Mouse (Mus musculus): ENCODE results near the gene Cryab. TPM values are rescaled to one million over a fixed set of nuclear protein-coding genes. Genes with fewer than 3 reads are reported as not detected.
A peak's percentile ranks its signal among the peaks of the same experiment; 100 is the strongest.

Gene Cryab
- polyA plus RNA-seq, 1 experiment from 2014 or later = 6.6 TPM

- ATAC-seq = no peak; the same call in 1 of the 2 replicates
- Histone ChIP-seq H3K27me3 (replicated peaks) (peaks cover 39% of the 10 kb centered on the region), H3K4me2 (peak within 1 kb of the TSS; percentile 43), H3K4me1 (no peaks in the 10 kb centered on the region), H3K4me3 (peak within 1 kb of the TSS; percentile 35), H3K27ac (no peak within 1 kb of the TSS), H3K9ac (0 out of 2 replicates have a peak within 1 kb of the TSS, but pooled peaks have one; percentile 23), H3K36me3 (no peaks in the 10 kb centered on the region), H3K9me3 (replicated peaks) (no peaks in the 10 kb centered on the region)
- 8% methylated on average over 19 of the region's 19 CpGs for WGBS (ENCODE audit: insufficient replicate concordance)
Measured at GRCm38 (mm10) chr9:50746214-50746677, 4.9 kb upstream of the Cryab start, which contains the start of gene 2310030G06Rik. Gene 2310030G06Rik (minus strand): TSS chr9:50746536.

- no peak for ATAC-seq
- Histone ChIP-seq H3K4me3 (no peak overlapping the region), H3K27me3 (replicated peaks) (peaks cover 75% of the 10 kb centered on the region), H3K9me3 (replicated peaks) (no peaks in the 10 kb centered on the region), H3K36me3 (no peaks in the 10 kb centered on the region), H3K4me1 (no peaks in the 10 kb centered on the region), H3K9ac (no peak overlapping the region), H3K4me2 (no peak overlapping the region), H3K27ac (no peak overlapping the region)
- WGBS (ENCODE audit: insufficient replicate concordance) = 65% methylated on average over 6 of the region's 6 CpGs
Measured at GRCm38 (mm10) chr9:50750706-50751105, 419 bp upstream of the Cryab start.

GRCm38 (mm10) chr9:50752054-50752602 lies 1.0 kb downstream of the Cryab start, which contains the start of gene Hspb2:
Gene Hspb2 (minus strand): TSS chr9:50752354.
- 0 out of 2 replicates have a peak, but pooled peaks have one; percentile 35 for ATAC-seq
- Histone ChIP-seq H3K9me3 (replicated peaks) (no peaks in the 10 kb centered on the region), H3K27ac (no peak within 1 kb of the TSS), H3K9ac (no peak within 1 kb of the TSS), H3K27me3 (replicated peaks) (peaks cover 62% of the 10 kb centered on the region), H3K4me1 (no peaks in the 10 kb centered on the region), H3K4me3 (no peak within 1 kb of the TSS), H3K4me2 (no peak within 1 kb of the TSS), H3K36me3 (no peaks in the 10 kb centered on the region)
- whole genome bisulfite sequencing (ENCODE audit: insufficient replicate concordance) = 65% methylated on average over 14 of the region's 14 CpGs

DNA sequence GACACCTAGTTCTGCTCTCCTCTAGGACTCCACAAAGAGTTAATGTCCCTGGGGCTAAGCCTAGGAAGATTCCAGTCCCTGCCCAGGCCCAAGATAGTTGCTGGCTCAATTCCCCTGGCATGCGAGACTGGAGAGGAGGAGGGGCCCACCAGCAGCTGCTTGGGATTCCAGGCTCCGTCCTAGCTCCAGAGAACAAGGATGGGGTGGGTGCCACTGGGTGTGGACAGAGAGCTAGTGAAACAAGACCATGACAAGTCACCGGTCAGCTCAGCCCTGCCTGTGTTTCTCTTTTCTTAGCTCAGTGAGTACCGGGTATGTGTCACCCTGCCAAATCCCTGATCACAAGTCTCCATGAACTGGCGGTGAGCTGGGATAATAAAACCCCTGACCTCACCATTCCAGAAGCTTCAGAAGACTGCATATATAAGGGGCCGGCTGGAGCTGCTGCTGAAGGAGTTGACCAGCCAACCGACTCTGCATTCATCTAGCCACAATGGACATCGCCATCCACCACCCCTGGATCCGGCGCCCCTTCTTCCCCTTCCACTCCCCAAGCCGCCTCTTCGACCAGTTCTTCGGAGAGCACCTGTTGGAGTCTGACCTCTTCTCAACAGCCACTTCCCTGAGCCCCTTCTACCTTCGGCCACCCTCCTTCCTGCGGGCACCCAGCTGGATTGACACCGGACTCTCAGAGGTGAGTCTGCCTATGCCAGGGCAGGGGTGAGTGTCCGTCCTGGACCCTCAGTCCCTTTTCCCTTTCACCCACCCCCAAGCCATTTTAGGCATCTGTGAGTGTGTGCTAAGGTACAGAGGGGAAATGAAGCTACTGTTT lies 1.9 kb downstream of the Cryab start:
- H3K4me3 ChIP-seq = no peak overlapping the region
- H3K9me3 ChIP-seq (replicated peaks) = no peaks in the 10 kb centered on the region
- no peak for ATAC-seq
- H3K9ac ChIP-seq = no peak overlapping the region
- peaks cover 54% of the 10 kb centered on the region for H3K27me3 ChIP-seq (replicated peaks)
- H3K4me1 ChIP-seq = no peaks in the 10 kb centered on the region
- WGBS (ENCODE audit: insufficient replicate concordance) = 68% methylated on average over 17 of the region's 17 CpGs
- H3K27ac ChIP-seq = no peak overlapping the region
- H3K36me3 ChIP-seq = no peaks in the 10 kb centered on the region
- H3K4me2 ChIP-seq = no peak overlapping the region

DNA sequence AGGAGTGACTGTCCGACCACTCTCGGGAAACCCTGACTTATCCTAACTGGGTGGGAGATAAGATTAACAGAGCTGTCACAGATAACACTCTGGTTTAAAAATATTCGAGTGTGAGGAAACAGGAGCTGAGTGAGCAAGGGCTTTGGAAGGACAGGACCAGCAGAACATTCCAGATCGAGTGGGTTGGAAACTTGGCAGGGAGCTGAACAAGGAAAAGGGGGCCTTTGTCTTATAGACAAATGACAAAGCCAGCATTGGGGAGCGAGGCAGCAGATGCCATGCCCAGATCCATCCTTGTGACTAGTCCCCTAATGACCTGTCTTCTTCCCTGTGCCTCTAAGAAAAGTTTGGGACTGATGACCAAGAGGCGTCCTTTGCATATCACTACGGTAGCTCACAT lies 2.8 kb downstream of the Cryab start:
- H3K4me1 ChIP-seq = no peaks in the 10 kb centered on the region
- H3K36me3 ChIP-seq = no peaks in the 10 kb centered on the region
- H3K9me3 ChIP-seq (replicated peaks) = no peaks in the 10 kb centered on the region
- no peak overlapping the region for H3K27ac ChIP-seq
- H3K4me3 ChIP-seq = no peak overlapping the region
- H3K4me2 ChIP-seq = no peak overlapping the region
- peaks cover 49% of the 10 kb centered on the region for H3K27me3 ChIP-seq (replicated peaks)
- H3K9ac ChIP-seq = no peak overlapping the region
- 27% methylated on average over 7 of the region's 7 CpGs for WGBS (ENCODE audit: insufficient replicate concordance)
- no peak for ATAC-seq

DNA sequence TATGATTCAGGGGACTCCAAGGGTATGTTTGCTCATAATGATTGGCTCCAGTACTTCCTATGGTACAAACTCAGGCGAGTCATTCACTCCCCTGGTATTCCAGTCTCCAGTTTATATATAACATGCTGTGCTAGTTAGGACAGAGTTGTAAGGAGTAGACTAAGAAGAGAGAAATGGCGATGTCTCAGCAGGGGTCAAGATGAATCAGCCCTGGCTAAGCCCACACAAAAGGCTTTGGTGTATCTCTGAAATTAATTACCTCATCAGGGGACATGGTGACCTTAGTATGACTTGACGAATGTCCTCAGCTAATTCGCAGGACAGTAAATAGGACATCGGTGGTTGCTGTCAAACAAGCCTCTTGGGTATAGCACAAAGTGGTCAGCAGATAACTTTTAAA lies 5.6 kb downstream of the Cryab start:
- Histone ChIP-seq H3K4me3 (no peak overlapping the region), H3K9ac (no peak overlapping the region), H3K4me1 (no peaks in the 10 kb centered on the region), H3K27ac (no peak overlapping the region), H3K4me2 (no peak overlapping the region), H3K9me3 (replicated peaks) (no peaks in the 10 kb centered on the region), H3K27me3 (replicated peaks) (peaks cover 39% of the 10 kb centered on the region), H3K36me3 (no peaks in the 10 kb centered on the region)
- ATAC-seq = no peak
- 56% methylated on average over 5 of the region's 5 CpGs for WGBS (ENCODE audit: insufficient replicate concordance)

DNA sequence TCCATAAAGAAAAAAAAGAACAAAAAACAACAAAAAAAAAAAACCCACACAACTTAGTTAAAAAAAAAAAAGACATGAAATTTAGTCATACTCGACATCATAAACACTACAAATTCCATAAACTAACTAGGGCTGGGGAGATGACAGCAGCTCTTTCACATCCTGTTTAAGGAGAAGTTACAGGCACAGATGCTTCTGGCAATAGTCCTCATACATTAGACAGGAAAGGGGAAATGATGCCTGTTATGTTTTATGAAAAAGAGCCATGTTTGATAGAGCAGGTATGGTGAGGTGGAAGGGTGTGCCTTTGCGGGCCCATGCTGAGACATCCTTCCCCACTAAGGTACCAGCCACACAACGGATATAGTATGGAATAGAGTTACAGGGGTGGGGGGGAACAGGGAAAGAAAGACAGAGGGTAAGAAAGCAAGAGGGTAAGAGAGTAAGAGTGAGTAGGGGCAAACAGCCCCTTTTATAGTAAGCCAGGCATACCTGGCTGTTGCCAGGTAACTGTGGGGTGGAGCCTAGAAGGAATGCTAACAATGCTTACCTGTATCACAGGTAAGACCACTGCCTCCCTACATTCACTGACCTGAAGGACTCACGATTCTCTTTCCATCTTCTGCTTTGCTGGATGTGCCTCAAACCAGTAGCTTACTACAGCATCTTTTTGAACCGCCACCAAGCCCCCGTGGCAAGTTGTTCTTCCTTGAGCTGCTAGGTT lies 10.6 kb downstream of the Cryab start:
- H3K4me1 ChIP-seq = no peaks in the 10 kb centered on the region
- H3K4me2 ChIP-seq = no peak overlapping the region
- no peak overlapping the region for H3K4me3 ChIP-seq
- 0 out of 2 replicates have a peak, but pooled peaks cover 5% of the 10 kb centered on the region for H3K27me3 ChIP-seq (replicated peaks)
- WGBS (ENCODE audit: insufficient replicate concordance) = 57% methylated on average over 6 of the region's 6 CpGs
- H3K9me3 ChIP-seq (replicated peaks) = no peaks in the 10 kb centered on the region
- H3K9ac ChIP-seq = no peak overlapping the region
- no peak for ATAC-seq
- H3K36me3 ChIP-seq = no peaks in the 10 kb centered on the region; the same call in 1 of the 2 replicates
- no peak overlapping the region for H3K27ac ChIP-seq

- no peak overlapping the region for H3K27ac ChIP-seq
- H3K9me3 ChIP-seq (replicated peaks) = no peaks in the 10 kb centered on the region
- WGBS (ENCODE audit: insufficient replicate concordance) = 77% methylated on average over 1 of the region's 1 CpGs
- no peaks in the 10 kb centered on the region; the same call in 1 of the 2 replicates for H3K36me3 ChIP-seq
- no peak for ATAC-seq
- peaks cover 10% of the 10 kb centered on the region for H3K4me1 ChIP-seq
- no peak overlapping the region for H3K4me2 ChIP-seq
- H3K27me3 ChIP-seq (replicated peaks) = 0 out of 2 replicates have a peak, but pooled peaks cover 5% of the 10 kb centered on the region
- no peak overlapping the region for H3K4me3 ChIP-seq
- no peak overlapping the region for H3K9ac ChIP-seq
Measured at GRCm38 (mm10) chr9:50763331-50763730, 12.2 kb downstream of the Cryab start.

DNA sequence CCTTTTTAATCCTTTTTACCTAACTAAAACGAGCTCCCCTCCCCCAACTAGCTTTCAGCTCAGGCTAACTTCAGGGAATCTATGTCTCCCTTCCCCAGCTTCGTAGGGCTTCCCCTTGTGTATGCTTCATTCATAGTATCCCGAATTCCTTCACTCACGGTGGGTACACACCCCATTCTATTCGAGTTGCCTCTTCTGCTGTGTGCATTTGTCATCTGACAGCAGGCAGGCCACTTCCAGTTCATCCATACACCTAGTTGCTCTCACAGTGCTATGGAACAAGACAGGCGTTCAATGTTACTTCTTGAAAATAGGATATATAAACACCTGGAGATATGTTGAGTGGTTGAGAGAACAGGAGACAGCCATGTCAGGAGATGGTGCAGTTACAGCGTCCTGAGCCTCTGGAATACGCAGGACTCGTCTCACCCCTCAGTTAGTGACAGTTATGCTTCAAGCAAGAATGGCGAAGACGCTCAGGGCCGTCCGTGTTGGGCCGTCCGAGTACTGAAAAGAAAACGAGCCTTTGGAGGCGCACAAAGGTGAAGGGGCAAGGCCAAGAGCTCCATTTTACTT lies 16.5 kb downstream of the Cryab start:
- Histone ChIP-seq H3K27ac (peak overlapping the region; percentile 93), H3K4me2 (peak overlapping the region; percentile 91)

GRCm38 (mm10) chr9:50768107-50769002 lies 17.2 kb downstream of the Cryab start, which contains the start of gene Fdxacb1:
Gene Fdxacb1 (plus strand): TSS chr9:50768236.
- peak; percentile 97 for ATAC-seq
- peak within 1 kb of the TSS; percentile 74 for H3K9ac ChIP-seq
- H3K27ac ChIP-seq = peak within 1 kb of the TSS; percentile 93
- no peaks in the 10 kb centered on the region for H3K9me3 ChIP-seq (replicated peaks)
- H3K36me3 ChIP-seq = peaks cover 24% of the 10 kb centered on the region
- WGBS (ENCODE audit: insufficient replicate concordance) = 5% methylated on average over 59 of the region's 59 CpGs
- H3K4me1 ChIP-seq = peaks cover 34% of the 10 kb centered on the region
- H3K4me2 ChIP-seq = peak within 1 kb of the TSS; percentile 91
- peak within 1 kb of the TSS; percentile 75 for H3K4me3 ChIP-seq
- no peaks in the 10 kb centered on the region for H3K27me3 ChIP-seq (replicated peaks)

More for the DNA sequence above, 16.5 kb downstream of the Cryab start:
- no peaks in the 10 kb centered on the region for H3K9me3 ChIP-seq (replicated peaks)
- peak overlapping the region; percentile 75 for H3K4me3 ChIP-seq
- H3K27me3 ChIP-seq (replicated peaks) = no peaks in the 10 kb centered on the region
- H3K36me3 ChIP-seq = peaks cover 24% of the 10 kb centered on the region
- ATAC-seq = peak; percentile 44
- 5% methylated on average over 17 of the region's 17 CpGs for WGBS (ENCODE audit: insufficient replicate concordance)
- H3K9ac ChIP-seq = peak overlapping the region; percentile 74
- peaks cover 26% of the 10 kb centered on the region for H3K4me1 ChIP-seq

GRCm38 (mm10) chr9:50770011-50770410 lies 18.9 kb downstream of the Cryab start:
- Histone ChIP-seq H3K27me3 (replicated peaks) (no peaks in the 10 kb centered on the region), H3K27ac (no peak overlapping the region), H3K4me1 (peaks cover 50% of the 10 kb centered on the region), H3K4me3 (no peak overlapping the region), H3K9me3 (replicated peaks) (no peaks in the 10 kb centered on the region), H3K9ac (no peak overlapping the region), H3K36me3 (peaks cover 24% of the 10 kb centered on the region), H3K4me2 (no peak overlapping the region)
- WGBS (ENCODE audit: insufficient replicate concordance) = 77% methylated on average over 2 of the region's 2 CpGs
- no peak for ATAC-seq
